Mouse (Mus musculus): ENCODE measurements around the gene Zfp472. TPM values are rescaled to one million over a fixed set of nuclear protein-coding genes. Genes with fewer than 3 reads are reported as not detected.
"Not testable (repeated sequence)": the region's sequence is repeated elsewhere in the genome, so short reads cannot be mapped to it uniquely, and the experiment has no call there.

Zfp472 gene
- polyA plus RNA-seq, 1 experiment from 2014 or later: 11.5 TPM

DNA sequence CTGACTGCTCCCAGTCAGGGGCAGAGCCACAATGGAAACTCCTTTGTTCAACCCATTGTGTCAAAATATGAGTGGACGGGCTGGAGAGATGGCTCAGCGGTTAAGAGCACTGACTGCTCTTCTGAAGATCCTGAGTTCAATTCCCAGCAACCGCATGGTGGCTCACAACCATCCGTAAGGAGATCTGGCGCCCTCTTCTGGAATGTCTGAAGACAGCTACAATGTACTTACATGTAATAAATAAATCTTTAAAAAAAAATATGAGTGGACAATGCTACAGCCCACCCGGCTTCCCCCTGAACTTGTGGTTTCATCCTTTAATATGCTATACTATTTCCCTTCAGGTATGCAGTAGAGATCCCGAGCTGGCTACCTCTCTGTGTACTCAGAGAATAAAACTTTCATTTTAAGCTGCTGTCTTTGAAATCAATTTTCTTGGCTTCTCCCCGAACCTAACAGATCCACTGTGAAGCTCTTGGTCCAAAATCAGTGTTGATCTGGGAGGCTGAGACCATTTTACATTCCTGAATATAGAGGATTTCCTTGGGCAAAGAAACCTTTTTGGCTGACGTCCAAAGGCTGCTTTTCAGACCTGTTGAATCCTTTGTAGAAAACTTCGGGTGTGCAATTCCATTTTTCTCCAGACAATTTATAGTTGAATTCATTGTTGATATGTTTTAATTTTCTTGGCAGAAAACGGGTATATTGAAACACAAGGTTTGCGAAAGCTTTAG lies 26.5 kb downstream of the Zfp472 start:
- Histone ChIP-seq H3K36me3 (ENCODE audit: control insufficient read depth, insufficient read depth, low read length) (peaks cover 2% of the 10 kb centered on the region; the same call in 1 of the 2 replicates), H3K9me3 (ENCODE audit: control insufficient read depth, low read length) (no peaks in the 10 kb centered on the region), H3K4me2 (ENCODE audit: low read depth, low read length) (peak overlapping the region; percentile 83), H3K27me3 (replicated peaks; ENCODE audit: control insufficient read depth, insufficient read depth, low read length) (no peaks in the 10 kb centered on the region), H3K4me3 (ENCODE audit: low read length) (peak overlapping the region; percentile 88), H3K4me1 (ENCODE audit: control insufficient read depth, insufficient read depth, low read length) (peaks cover 7% of the 10 kb centered on the region; the same call in 1 of the 2 replicates), H3K27ac (ENCODE audit: low read length) (no peak overlapping the region), H3K9ac (ENCODE audit: low read depth, low read length) (peak overlapping the region; percentile 81; the same call in 1 of the 2 replicates)
- ATAC-seq: no peak
- WGBS: 66% methylated on average over 12 of the region's 12 CpGs

GRCm38 (mm10) chr17:32992699-32993474 lies 27.3 kb downstream of the Zfp472 start, which contains the start of gene Zfp952:
TSS of gene Zfp952 (plus strand) at chr17:32993129.
- 2% methylated on average over 21 of the region's 21 CpGs for WGBS
- Histone ChIP-seq H3K36me3 (ENCODE audit: control insufficient read depth, insufficient read depth, low read length) (peaks cover 2% of the 10 kb centered on the region; the same call in 1 of the 2 replicates), H3K27me3 (replicated peaks; ENCODE audit: control insufficient read depth, insufficient read depth, low read length) (no peaks in the 10 kb centered on the region), H3K9ac (ENCODE audit: low read depth, low read length) (peak within 1 kb of the TSS; percentile 81), H3K9me3 (ENCODE audit: control insufficient read depth, low read length) (no peaks in the 10 kb centered on the region), H3K4me1 (ENCODE audit: control insufficient read depth, insufficient read depth, low read length) (peaks cover 7% of the 10 kb centered on the region; the same call in 1 of the 2 replicates), H3K27ac (ENCODE audit: low read length) (peak within 1 kb of the TSS; percentile 74), H3K4me2 (ENCODE audit: low read depth, low read length) (peak within 1 kb of the TSS; percentile 83), H3K4me3 (ENCODE audit: low read length) (peak within 1 kb of the TSS; percentile 88)
- ATAC-seq: peak; percentile 96

DNA sequence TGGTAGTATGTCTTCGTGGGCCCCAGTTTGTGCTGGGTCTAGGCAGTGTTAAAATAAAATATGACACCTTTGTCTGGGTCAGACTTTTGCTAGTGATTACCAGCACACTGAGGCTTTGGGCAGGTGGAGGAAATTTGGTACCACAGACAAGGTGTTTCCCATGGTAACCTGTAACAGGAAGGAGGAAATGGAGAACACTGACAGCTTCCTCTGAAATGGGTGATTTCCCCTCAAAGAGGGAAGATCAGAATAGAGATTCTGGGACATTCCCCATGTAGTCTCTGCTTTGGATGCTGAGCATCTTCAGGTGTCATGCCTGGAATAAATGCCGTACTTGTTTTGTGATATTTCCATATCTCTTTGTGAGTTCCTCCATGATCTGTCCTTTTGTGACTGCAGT lies 32.9 kb downstream of the Zfp472 start:
- Histone ChIP-seq H3K9ac (ENCODE audit: low read depth, low read length) (no peak overlapping the region), H3K4me1 (ENCODE audit: control insufficient read depth, insufficient read depth, low read length) (peaks cover 5% of the 10 kb centered on the region; the same call in 1 of the 2 replicates), H3K27me3 (replicated peaks; ENCODE audit: control insufficient read depth, insufficient read depth, low read length) (no peaks in the 10 kb centered on the region), H3K4me3 (ENCODE audit: low read length) (no peak overlapping the region), H3K27ac (ENCODE audit: low read length) (no peak overlapping the region), H3K9me3 (ENCODE audit: control insufficient read depth, low read length) (peaks cover 7% of the 10 kb centered on the region), H3K36me3 (ENCODE audit: control insufficient read depth, insufficient read depth, low read length) (peaks cover 17% of the 10 kb centered on the region), H3K4me2 (ENCODE audit: low read depth, low read length) (no peak overlapping the region)
- WGBS: 92% methylated on average over 2 of the region's 2 CpGs
- ATAC-seq: no peak

GRCm38 (mm10) chr17:33008337-33008736 lies 42.7 kb downstream of the Zfp472 start:
- no peak overlapping the region for H3K27ac ChIP-seq (ENCODE audit: low read length)
- no peak for ATAC-seq
- 44% methylated on average over 9 of the region's 9 CpGs for WGBS
- peaks cover 16% of the 10 kb centered on the region for H3K36me3 ChIP-seq (ENCODE audit: control insufficient read depth, insufficient read depth, low read length)
- no peaks in the 10 kb centered on the region for H3K9me3 ChIP-seq (ENCODE audit: control insufficient read depth, low read length)
- no peaks in the 10 kb centered on the region for H3K27me3 ChIP-seq (replicated peaks; ENCODE audit: control insufficient read depth, insufficient read depth, low read length)
- H3K4me3 ChIP-seq (ENCODE audit: low read length): no peak overlapping the region
- no peak overlapping the region for H3K4me2 ChIP-seq (ENCODE audit: low read depth, low read length)
- no peak overlapping the region for H3K9ac ChIP-seq (ENCODE audit: low read depth, low read length)
- no peaks in the 10 kb centered on the region for H3K4me1 ChIP-seq (ENCODE audit: control insufficient read depth, insufficient read depth, low read length)

DNA sequence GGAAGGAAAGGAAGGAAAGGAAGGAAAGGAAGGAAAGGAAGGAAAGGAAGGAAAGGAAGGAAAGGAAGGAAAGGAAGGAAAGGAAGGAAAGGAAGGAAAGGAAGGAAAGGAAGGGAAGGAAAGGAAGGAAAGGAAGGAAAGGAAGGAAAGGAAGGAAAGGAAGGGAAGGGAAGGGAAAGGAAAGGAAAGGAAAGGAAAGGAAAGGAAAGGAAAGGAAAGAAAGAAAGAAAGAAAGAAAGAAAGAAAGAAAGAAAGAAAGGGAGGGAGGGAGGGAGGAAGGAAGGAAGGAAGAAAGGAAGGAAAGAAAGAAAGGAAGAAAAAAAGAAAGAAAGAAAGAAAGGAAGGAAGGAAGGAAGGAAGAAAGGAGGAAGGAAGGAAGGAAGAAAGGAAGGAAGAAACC lies 54.8 kb downstream of the Zfp472 start:
- H3K27me3 ChIP-seq (replicated peaks; ENCODE audit: control insufficient read depth, insufficient read depth, low read length); H3K9ac ChIP-seq (ENCODE audit: low read depth, low read length); H3K4me1 ChIP-seq (ENCODE audit: control insufficient read depth, insufficient read depth, low read length); H3K27ac ChIP-seq (ENCODE audit: low read length); H3K4me2 ChIP-seq (ENCODE audit: low read depth, low read length); ATAC-seq; H3K4me3 ChIP-seq (ENCODE audit: low read length): not testable (repeated sequence)
- Histone ChIP-seq H3K36me3 (ENCODE audit: control insufficient read depth, insufficient read depth, low read length) (peaks cover 43% of the 10 kb centered on the region), H3K9me3 (ENCODE audit: control insufficient read depth, low read length) (peaks cover 36% of the 10 kb centered on the region)

Other genes starting within 250 kb of the Zfp472 start
- 26.5 and 27.0 TPM in 2 replicates for gene Zfp871, start 177.5 kb upstream of the Zfp472 start, polyA plus RNA-seq (2015; fragmentation: Nextera tagmentation; extraction: Ambion mirVana)
- 3.0 and 3.4 TPM in 2 replicates for gene Zfp811, start 155.9 kb upstream of the Zfp472 start, polyA plus RNA-seq (2015; fragmentation: Nextera tagmentation; extraction: Ambion mirVana)
- gene Zfp799, start 135.6 kb upstream of the Zfp472 start, polyA plus RNA-seq (2015; fragmentation: Nextera tagmentation; extraction: Ambion mirVana): 8.2 and 9.8 TPM in 2 replicates
- 5.9 and 7.3 TPM in 2 replicates for gene Zfp870, start 74.2 kb upstream of the Zfp472 start, polyA plus RNA-seq (2015; fragmentation: Nextera tagmentation; extraction: Ambion mirVana)
- 4.7 and 5.0 TPM in 2 replicates for gene Cyp4f14, start 48.5 kb upstream of the Zfp472 start, polyA plus RNA-seq (2015; fragmentation: Nextera tagmentation; extraction: Ambion mirVana)
- 30.5 and 36.7 TPM in 2 replicates for gene Cyp4f13, start 18.4 kb upstream of the Zfp472 start, polyA plus RNA-seq (2015; fragmentation: Nextera tagmentation; extraction: Ambion mirVana)
- 8.2 TPM in 2 replicates for gene Zfp952, start 27.3 kb downstream of the Zfp472 start, polyA plus RNA-seq (2015; fragmentation: Nextera tagmentation; extraction: Ambion mirVana)
- 8.4 and 8.9 TPM in 2 replicates for gene Zfp763, start 67.6 kb downstream of the Zfp472 start, polyA plus RNA-seq (2015; fragmentation: Nextera tagmentation; extraction: Ambion mirVana)
- gene 4921501E09Rik, start 102.2 kb downstream of the Zfp472 start, polyA plus RNA-seq (2015; fragmentation: Nextera tagmentation; extraction: Ambion mirVana): not detected in 2 replicates
- 5.1 and 5.2 TPM in 2 replicates for gene Zfp563, start 123.5 kb downstream of the Zfp472 start, polyA plus RNA-seq (2015; fragmentation: Nextera tagmentation; extraction: Ambion mirVana)
- gene Morc2b, start 173.9 kb downstream of the Zfp472 start, polyA plus RNA-seq (2015; fragmentation: Nextera tagmentation; extraction: Ambion mirVana): not detected in 2 replicates
- not detected in 2 replicates for gene Olfr55, start 202.6 kb downstream of the Zfp472 start, polyA plus RNA-seq (2015; fragmentation: Nextera tagmentation; extraction: Ambion mirVana)
- not detected in 2 replicates for gene Olfr239, start 225.5 kb downstream of the Zfp472 start, polyA plus RNA-seq (2015; fragmentation: Nextera tagmentation; extraction: Ambion mirVana)